Mouse (Mus musculus): ENCODE results near the gene Spag9.

DNA sequence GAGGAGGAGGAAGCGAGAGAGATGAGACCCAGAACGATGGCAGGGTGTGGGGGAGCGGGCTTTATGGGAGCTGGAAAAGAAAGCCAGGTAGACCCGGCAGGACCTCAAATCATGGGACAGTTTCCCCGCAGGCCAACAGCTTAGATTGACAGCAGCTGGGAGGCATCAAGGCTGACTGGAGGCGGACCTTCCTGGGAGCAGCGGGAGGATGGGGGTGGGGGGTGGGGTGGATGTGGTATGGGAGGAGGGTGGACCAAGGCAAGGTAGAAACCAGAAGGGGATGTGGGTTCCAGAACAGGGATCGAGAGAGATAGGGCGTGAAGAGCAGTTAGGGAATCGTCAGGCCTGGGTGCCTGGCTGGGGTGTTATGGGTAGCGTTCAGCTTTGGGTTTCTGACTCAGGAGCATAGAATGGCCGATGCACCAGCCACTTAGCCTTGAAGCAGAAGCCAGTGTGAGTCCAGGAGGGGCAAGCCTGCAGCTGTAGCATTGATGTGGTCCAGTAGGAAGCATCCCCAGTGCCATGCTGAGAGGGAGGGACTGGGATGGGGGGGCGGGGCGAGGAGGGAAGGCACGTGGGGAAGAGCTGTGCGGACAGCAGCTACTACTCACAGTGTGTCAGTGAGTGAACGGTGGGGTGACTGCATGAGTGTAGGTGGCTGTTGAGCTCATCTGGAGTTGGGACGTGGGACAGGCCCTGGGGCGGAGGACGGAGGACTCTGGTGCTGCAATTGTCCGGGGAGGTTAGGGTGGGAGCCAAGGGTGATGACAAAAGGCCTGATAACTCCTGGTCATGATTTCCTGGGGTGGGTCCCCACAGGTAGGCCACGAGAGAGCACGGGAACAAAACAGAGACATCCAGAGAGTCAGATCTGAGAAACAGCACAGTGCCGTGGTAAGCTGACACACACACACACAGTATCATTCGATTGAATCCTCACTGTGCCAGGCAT lies 154.9 kb downstream of the Spag9 start:
- TF ChIP-seq CTCF (IDR thresholded peaks at IDR 0.05; ENCODE audit: extremely low read depth, insufficient read depth, low read length) = no peak
- TF ChIP-seq POLR2A (IDR thresholded peaks at IDR 0.05; ENCODE audit: extremely low read depth, insufficient read depth, low read length) = no peak
